Mouse (Mus musculus) olfactory bulb, adult 2 months (tissue): ENCODE data around the gene U2surp.

Source experiments
- CTCF ChIP-seq: fragments of 200-500 bp; IDR thresholded peaks from 2 replicates; pipeline ENCODE4 v1.5.1; 2012; ENCODE audit warnings: low read depth, mild to moderate bottlenecking, low read length, moderate library complexity; ENCODE audit not compliant: insufficient read depth
- POLR2A ChIP-seq: fragments of 200-500 bp; IDR thresholded peaks from 2 replicates; pipeline ENCODE4 v1.6.1; 2012; ENCODE audit warnings: mild to moderate bottlenecking, low read depth, low read length, moderate library complexity; ENCODE audit not compliant: insufficient read depth

DNA sequence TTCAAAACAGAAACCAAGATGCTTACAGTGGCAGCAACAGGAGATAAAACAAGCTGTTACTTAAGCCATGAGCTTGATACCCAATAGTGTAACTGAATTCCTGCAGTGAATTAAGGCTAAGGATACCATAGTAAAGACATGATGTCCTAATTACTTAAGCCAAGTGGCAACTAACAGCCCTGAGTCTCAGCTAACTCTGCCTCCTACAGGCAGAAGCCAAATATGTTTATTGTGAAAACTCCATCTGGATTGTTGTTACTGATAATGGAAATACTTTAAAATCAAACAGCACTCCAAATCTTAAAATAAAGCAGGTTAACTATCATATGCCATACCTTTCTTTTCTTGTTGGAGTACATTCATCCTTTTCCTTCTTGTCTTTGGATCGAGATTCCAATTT is 47.8 kb downstream of the U2surp start:
- TF ChIP-seq CTCF: no peak
- TF ChIP-seq POLR2A: no peak
